Mouse (Mus musculus) common myeloid progenitor, adult 5-6 weeks (primary cell): ENCODE measurements around the gene Thada. TPM values are rescaled to one million over a fixed set of nuclear protein-coding genes. Genes with fewer than 3 reads are reported as not detected.
A peak's percentile ranks its signal among the peaks of the same experiment; 100 is the strongest.

Source experiments
- ATAC-seq: replicated peaks from 2 replicates; pipeline ENCODE4 v1.8.0; 2016; ENCODE audit warnings: low read depth, mild to moderate bottlenecking, moderate TSS enrichment, inconsistent platforms; ENCODE audit not compliant: poor library complexity, severe bottlenecking
- total RNA-seq: library from RNA; stranded (forward); fragments of 200-1000, 187-1606 nt; gene quantifications from 2 replicates; pipeline ENCODE4 v1.2.3, GENCODE M21; 2017

Gene Thada
- total RNA-seq, 1 experiment from 2014 or later, result 40.6 TPM

- ATAC-seq, result peak; percentile 60
Observed at GRCm38 (mm10) chr17:84380340-84380739, 85.7 kb downstream of the Thada start.

GRCm38 (mm10) chr17:84376882-84377281 lies 89.1 kb downstream of the Thada start:
- no peak for ATAC-seq

- ATAC-seq, result no peak
Observed at GRCm38 (mm10) chr17:84372411-84373045, 93.5 kb downstream of the Thada start.

GRCm38 (mm10) chr17:84370385-84370784 lies 95.6 kb downstream of the Thada start:
- no peak for ATAC-seq

GRCm38 (mm10) chr17:84369769-84370168 lies 96.2 kb downstream of the Thada start:
- ATAC-seq, result no peak

- ATAC-seq, result no peak
Observed at GRCm38 (mm10) chr17:84368213-84369014, 97.6 kb downstream of the Thada start.

- ATAC-seq, result no peak
Observed at GRCm38 (mm10) chr17:84367663-84368062, 98.3 kb downstream of the Thada start.

- ATAC-seq, result no peak
Observed at GRCm38 (mm10) chr17:84365791-84366301, 100.2 kb downstream of the Thada start.

- no peak for ATAC-seq
Observed at GRCm38 (mm10) chr17:84365006-84365716, 100.8 kb downstream of the Thada start.

- no peak for ATAC-seq
Observed at GRCm38 (mm10) chr17:84363444-84363843, 102.6 kb downstream of the Thada start.

GRCm38 (mm10) chr17:84362581-84363286 lies 103.3 kb downstream of the Thada start:
- ATAC-seq, result no peak

GRCm38 (mm10) chr17:84361006-84361405 lies 105.0 kb downstream of the Thada start:
- 0 out of 2 replicates have a peak, but pooled peaks have one; percentile 25 for ATAC-seq

GRCm38 (mm10) chr17:84359810-84360209 lies 106.2 kb downstream of the Thada start:
- ATAC-seq, result no peak

GRCm38 (mm10) chr17:84358951-84359644 lies 106.9 kb downstream of the Thada start:
- no peak for ATAC-seq

GRCm38 (mm10) chr17:84357776-84358175 lies 108.2 kb downstream of the Thada start:
- 0 out of 2 replicates have a peak, but pooled peaks have one; percentile 15 for ATAC-seq

GRCm38 (mm10) chr17:84356056-84356887 lies 109.7 kb downstream of the Thada start:
- no peak for ATAC-seq

- no peak for ATAC-seq
Observed at GRCm38 (mm10) chr17:84355006-84355405, 111.0 kb downstream of the Thada start.

- no peak for ATAC-seq
Observed at GRCm38 (mm10) chr17:84353902-84354311, 112.1 kb downstream of the Thada start.
